Mouse (Mus musculus): ENCODE results near the gene Defa33.
"Not testable (repeated sequence)": the region's sequence is repeated elsewhere in the genome, so short reads cannot be mapped to it uniquely, and the experiment has no call there.

The Defa33 gene

DNA sequence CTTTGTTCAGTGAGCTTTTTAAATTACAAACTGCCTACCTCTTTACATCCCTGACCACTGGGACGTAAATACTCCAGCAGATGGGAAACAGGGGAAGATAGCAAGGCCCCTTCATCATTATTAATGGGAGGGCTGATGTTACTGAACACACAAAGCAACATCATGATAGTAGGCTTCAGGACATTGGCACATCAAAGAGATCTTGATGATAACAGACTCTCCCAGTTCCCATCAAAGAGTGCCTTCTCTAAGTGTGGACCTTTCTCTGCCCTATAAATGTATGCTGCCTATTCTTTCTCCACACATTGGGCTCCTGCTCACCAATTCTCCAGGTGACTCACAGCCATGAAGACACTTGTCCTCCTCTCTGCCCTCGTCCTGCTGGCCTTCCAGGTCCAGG lies at the start of gene Defa33:
Defa33 (plus strand) TSS at position 301 of the 400 bp plus-strand sequence.
- not testable (repeated sequence) for DNase-seq (ENCODE audit: low spot score)

DNA sequence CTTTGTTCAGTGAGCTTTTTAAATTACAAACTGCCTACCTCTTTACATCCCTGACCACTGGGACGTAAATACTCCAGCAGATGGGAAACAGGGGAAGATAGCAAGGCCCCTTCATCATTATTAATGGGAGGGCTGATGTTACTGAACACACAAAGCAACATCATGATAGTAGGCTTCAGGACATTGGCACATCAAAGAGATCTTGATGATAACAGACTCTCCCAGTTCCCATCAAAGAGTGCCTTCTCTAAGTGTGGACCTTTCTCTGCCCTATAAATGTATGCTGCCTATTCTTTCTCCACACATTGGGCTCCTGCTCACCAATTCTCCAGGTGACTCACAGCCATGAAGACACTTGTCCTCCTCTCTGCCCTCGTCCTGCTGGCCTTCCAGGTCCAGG lies 13.4 kb upstream of the Defa33 start, which contains the start of gene Defa2:
Defa2 (plus strand) TSS at position 301 of the 400 bp plus-strand sequence.
- DNase-seq (ENCODE audit: low spot score), result not testable (repeated sequence)

DNA sequence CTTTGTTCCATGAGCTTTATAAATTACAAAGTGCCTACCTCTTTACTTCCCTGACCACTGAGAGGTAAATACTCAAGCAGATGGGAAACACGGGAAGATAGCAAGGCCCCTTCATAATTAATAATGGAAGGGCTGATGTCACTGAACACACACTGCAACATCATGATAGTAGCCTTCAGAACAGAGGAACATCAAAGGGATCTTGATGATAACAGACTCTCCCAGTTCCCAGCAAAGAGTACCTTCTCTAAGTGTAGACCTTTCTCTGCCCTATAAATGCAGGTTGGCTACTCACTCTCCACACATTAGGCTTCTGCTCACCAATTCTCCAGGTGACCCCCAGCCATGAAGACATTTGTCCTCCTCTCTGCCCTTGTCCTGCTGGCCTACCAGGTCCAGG lies 35.5 kb downstream of the Defa33 start, which contains the start of gene Defa36:
Defa36 (plus strand) TSS at position 301 of the 400 bp plus-strand sequence.
- not testable (repeated sequence) for DNase-seq (ENCODE audit: low spot score)

Data from T-cell, adult 2 months (primary cell).